Mouse (Mus musculus): ENCODE data around the gene Map1lc3b.

- TF ChIP-seq CTCF (IDR thresholded peaks at IDR 0.05; ENCODE audit: extremely low read depth, insufficient read depth, insufficient read length, insufficient replicate concordance), result no peak
- TF ChIP-seq POLR2A (IDR thresholded peaks at IDR 0.05; ENCODE audit: low read depth, low read length), result no peak
Measured at GRCm38 (mm10) chr8:121570801-121571200, 19.4 kb upstream of the Map1lc3b start.
